Mouse (Mus musculus) bone marrow macrophage, adult 2 months (primary cell): ENCODE results near the gene Ksr2. TPM values are rescaled to one million over a fixed set of nuclear protein-coding genes. Genes with fewer than 3 reads are reported as not detected.

ENCODE experiments used
- H3K27ac ChIP-seq: 2 replicates; pipeline ENCODE4 v1.5.1; 2012; ENCODE audit warnings: low read depth, low read length; ENCODE audit not compliant: insufficient read depth
- H3K4me1 ChIP-seq: 2 replicates; pipeline ENCODE4 v1.6.1; 2012; ENCODE audit warnings: low read length; ENCODE audit not compliant: control insufficient read depth, insufficient read depth
- H3K4me3 ChIP-seq: 2 replicates; pipeline ENCODE4 v1.5.1; 2012; ENCODE audit warnings: mild to moderate bottlenecking, low read length, moderate library complexity; ENCODE audit not compliant: insufficient read depth
- CTCF ChIP-seq: IDR thresholded peaks from 2 replicates; pipeline ENCODE4 v1.5.1; 2012; ENCODE audit warnings: low read depth, mild to moderate bottlenecking, low read length, moderate library complexity
- POLR2A ChIP-seq: IDR thresholded peaks from 2 replicates; pipeline ENCODE4 v1.6.1; 2012; ENCODE audit warnings: mild to moderate bottlenecking, low read depth, low read length, borderline replicate concordance
- polyA plus RNA-seq: library from polyadenylated mRNA; stranded (reverse); fragments of >200 nt; gene quantifications from 2 replicates; pipeline ENCODE4 v1.2.4, GENCODE M21; 2012; ENCODE audit not compliant: missing spikeins, insufficient read depth, insufficient read length

Ksr2 gene
- polyA plus RNA-seq, 1 experiment, result 0.28 TPM

- no peaks in the 10 kb centered on the region for H3K4me1 ChIP-seq
- TF ChIP-seq CTCF (no peak), POLR2A (no peak)
- H3K4me3 ChIP-seq, result no peak overlapping the region
- H3K27ac ChIP-seq, result no peak overlapping the region
Measured at GRCm38 (mm10) chr5:117552096-117552495, 138.3 kb downstream of the Ksr2 start.

GRCm38 (mm10) chr5:117554505-117554904, 140.7 kb downstream of the Ksr2 start:
- H3K27ac ChIP-seq, result no peak overlapping the region
- TF ChIP-seq CTCF (no peak), POLR2A (no peak)
- H3K4me1 ChIP-seq, result no peaks in the 10 kb centered on the region
- H3K4me3 ChIP-seq, result no peak overlapping the region

GRCm38 (mm10) chr5:117556570-117556969, 142.8 kb downstream of the Ksr2 start:
- H3K27ac ChIP-seq, result no peak overlapping the region
- TF ChIP-seq CTCF (no peak), POLR2A (no peak)
- H3K4me1 ChIP-seq, result no peaks in the 10 kb centered on the region
- no peak overlapping the region for H3K4me3 ChIP-seq

GRCm38 (mm10) chr5:117561080-117561479, 147.3 kb downstream of the Ksr2 start:
- no peak overlapping the region for H3K4me3 ChIP-seq
- no peak overlapping the region for H3K27ac ChIP-seq
- TF ChIP-seq CTCF, result no peak
- TF ChIP-seq POLR2A, result no peak

GRCm38 (mm10) chr5:117566051-117566665, 152.4 kb downstream of the Ksr2 start:
- no peak for TF ChIP-seq CTCF
- no peaks in the 10 kb centered on the region for H3K4me1 ChIP-seq
- H3K4me3 ChIP-seq, result no peak overlapping the region
- H3K27ac ChIP-seq, result no peak overlapping the region

More at GRCm38 (mm10) chr5:117561080-117561479, 147.3 kb downstream of the Ksr2 start:
- H3K4me1 ChIP-seq, result no peaks in the 10 kb centered on the region

- Histone ChIP-seq H3K4me3 (no peak overlapping the region), H3K4me1 (no peaks in the 10 kb centered on the region), H3K27ac (no peak overlapping the region)
- no peak for TF ChIP-seq POLR2A
- no peak for TF ChIP-seq CTCF
Measured at GRCm38 (mm10) chr5:117569190-117569795, 155.5 kb downstream of the Ksr2 start.

- H3K4me3 ChIP-seq, result no peak overlapping the region
- TF ChIP-seq CTCF, result no peak
- TF ChIP-seq POLR2A, result no peak
- H3K4me1 ChIP-seq, result no peaks in the 10 kb centered on the region
- no peak overlapping the region for H3K27ac ChIP-seq
Measured at GRCm38 (mm10) chr5:117572428-117572827, 158.6 kb downstream of the Ksr2 start.

- no peak for TF ChIP-seq POLR2A
- no peak for TF ChIP-seq CTCF
- Histone ChIP-seq H3K4me1 (no peaks in the 10 kb centered on the region), H3K4me3 (no peak overlapping the region), H3K27ac (no peak overlapping the region)
Measured at GRCm38 (mm10) chr5:117574894-117575293, 161.1 kb downstream of the Ksr2 start.

- Histone ChIP-seq H3K27ac (no peak overlapping the region), H3K4me1 (no peaks in the 10 kb centered on the region), H3K4me3 (no peak overlapping the region)
- no peak for TF ChIP-seq CTCF
- no peak for TF ChIP-seq POLR2A
Measured at GRCm38 (mm10) chr5:117577598-117577997, 163.8 kb downstream of the Ksr2 start.

GRCm38 (mm10) chr5:117581711-117582110, 167.9 kb downstream of the Ksr2 start:
- TF ChIP-seq POLR2A (no peak), CTCF (no peak)
- Histone ChIP-seq H3K4me1 (no peaks in the 10 kb centered on the region), H3K27ac (no peak overlapping the region), H3K4me3 (no peak overlapping the region)

- H3K4me3 ChIP-seq, result no peak overlapping the region
- TF ChIP-seq CTCF, result no peak
- no peak for TF ChIP-seq POLR2A
- no peak overlapping the region for H3K27ac ChIP-seq
- H3K4me1 ChIP-seq, result no peaks in the 10 kb centered on the region
Measured at GRCm38 (mm10) chr5:117584428-117584827, 170.6 kb downstream of the Ksr2 start.
